Mouse (Mus musculus) forebrain, embryonic 12.5 days (tissue): ENCODE data around the gene Slc9a9. TPM values are rescaled to one million over a fixed set of nuclear protein-coding genes. Genes with fewer than 3 reads are reported as not detected.

Experiments
- ATAC-seq: fragments of 200-750 bp; cut with Nextera tagmentation; 2 replicates; pipeline ENCODE4 v1.8.0; 2017; ENCODE audit warnings: moderate TSS enrichment; ENCODE audit not compliant: low FRiP score
- H3K27ac ChIP-seq: fragments of 300-500 bp; sonication (generic); 2 replicates; pipeline ENCODE4 v1.5.1; 2016; ENCODE audit warnings: mild to moderate bottlenecking
- H3K27me3 ChIP-seq: fragments of 300-500 bp; sonication (generic); 2 replicates; pipeline ENCODE4 v1.6.1; 2016; ENCODE audit warnings: mild to moderate bottlenecking
- H3K36me3 ChIP-seq: fragments of 300-500 bp; sonication (generic); replicated peaks from 2 replicates; pipeline ENCODE4 v1.6.1; 2016; ENCODE audit warnings: mild to moderate bottlenecking
- H3K4me1 ChIP-seq: fragments of 300-500 bp; sonication (generic); 2 replicates; pipeline ENCODE4 v1.6.1; 2016
- H3K4me2 ChIP-seq: fragments of 300-500 bp; sonication (generic); 2 replicates; pipeline ENCODE4 v1.6.1; 2016; ENCODE audit warnings: mild to moderate bottlenecking, moderate library complexity
- H3K4me3 ChIP-seq: fragments of 300-500 bp; sonication (generic); replicated peaks from 2 replicates; pipeline ENCODE4 v1.5.1; 2016; ENCODE audit warnings: mild to moderate bottlenecking
- H3K9ac ChIP-seq: fragments of 300-500 bp; sonication (generic); 2 replicates; pipeline ENCODE4 v1.6.1; 2016; ENCODE audit warnings: mild to moderate bottlenecking
- H3K9me3 ChIP-seq: fragments of 300-500 bp; sonication (generic); 2 replicates; pipeline ENCODE4 v1.6.1; 2016
- WGBS: fragments of 180-500 bp; shearing (Covaris S2); methylation state at CpG from one replicate; pipeline ENCODE4 v1.1.7; 2016; 5-methylcytosine and 5-hydroxymethylcytosine counted together
- polyA plus RNA-seq: library from polyadenylated mRNA; unstranded; fragments of >200 nt; fragmentation: Nextera tagmentation; extraction: Ambion mirVana; gene quantifications from 2 replicates; pipeline ENCODE4 v1.2.1, GENCODE M21; 2016

Gene Slc9a9
- polyA plus RNA-seq, 1 experiment from 2014 or later = 2.8 TPM

DNA sequence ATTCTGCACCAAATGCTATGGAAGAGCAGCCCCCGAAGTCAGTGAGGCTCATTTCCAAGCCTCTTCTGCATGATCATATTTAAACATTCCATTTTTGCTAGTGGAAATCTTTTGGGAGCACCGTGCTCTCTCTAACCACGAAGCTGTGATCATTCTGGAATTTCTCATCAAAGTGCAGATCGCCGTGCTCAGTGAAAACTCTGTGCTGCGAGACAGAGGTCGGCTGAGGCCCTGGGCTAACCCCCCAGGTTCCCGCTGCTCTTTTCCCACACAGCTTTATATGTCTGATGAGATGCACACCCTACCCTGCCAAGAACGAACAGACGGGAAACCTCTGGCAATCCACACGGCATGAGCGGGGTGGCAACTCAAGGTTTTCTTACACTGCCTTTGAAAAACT is 406.1 kb downstream of the Slc9a9 start:
- WGBS = 75% methylated on average over 12 of the region's 12 CpGs
- no peaks in the 10 kb centered on the region for H3K27me3 ChIP-seq
- no peak overlapping the region for H3K27ac ChIP-seq
- no peak overlapping the region for H3K9ac ChIP-seq
- no peaks in the 10 kb centered on the region for H3K9me3 ChIP-seq
- no peak for ATAC-seq
- peaks cover 27% of the 10 kb centered on the region for H3K4me1 ChIP-seq
- no peak overlapping the region for H3K4me3 ChIP-seq
- no peaks in the 10 kb centered on the region for H3K36me3 ChIP-seq
- no peak overlapping the region for H3K4me2 ChIP-seq

DNA sequence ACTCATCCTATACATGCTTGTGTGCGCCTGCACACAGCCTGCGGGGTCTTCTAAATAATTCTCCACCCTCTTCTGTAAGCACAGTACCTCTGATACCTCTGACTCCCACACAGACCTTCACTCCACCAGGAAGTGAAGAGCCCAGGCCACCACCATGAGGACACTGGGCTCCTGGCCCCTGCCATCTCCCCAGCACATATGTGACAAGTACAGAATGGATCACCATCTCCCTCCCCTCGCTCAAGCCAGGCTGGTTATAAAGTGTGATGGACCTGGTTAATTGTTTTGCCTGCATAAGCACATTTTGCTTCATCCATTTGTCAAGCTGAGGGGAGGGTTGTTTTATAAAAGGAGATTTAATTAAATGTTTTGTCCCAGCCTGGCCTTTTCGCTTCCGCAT is 408.2 kb downstream of the Slc9a9 start:
- H3K4me2 ChIP-seq = no peak overlapping the region
- H3K9me3 ChIP-seq = no peaks in the 10 kb centered on the region
- WGBS = 80% methylated on average over 5 of the region's 5 CpGs
- no peaks in the 10 kb centered on the region for H3K27me3 ChIP-seq
- H3K27ac ChIP-seq = no peak overlapping the region
- peaks cover 18% of the 10 kb centered on the region for H3K4me1 ChIP-seq
- H3K9ac ChIP-seq = no peak overlapping the region
- H3K4me3 ChIP-seq = no peak overlapping the region
- ATAC-seq = no peak
- H3K36me3 ChIP-seq = no peaks in the 10 kb centered on the region

DNA sequence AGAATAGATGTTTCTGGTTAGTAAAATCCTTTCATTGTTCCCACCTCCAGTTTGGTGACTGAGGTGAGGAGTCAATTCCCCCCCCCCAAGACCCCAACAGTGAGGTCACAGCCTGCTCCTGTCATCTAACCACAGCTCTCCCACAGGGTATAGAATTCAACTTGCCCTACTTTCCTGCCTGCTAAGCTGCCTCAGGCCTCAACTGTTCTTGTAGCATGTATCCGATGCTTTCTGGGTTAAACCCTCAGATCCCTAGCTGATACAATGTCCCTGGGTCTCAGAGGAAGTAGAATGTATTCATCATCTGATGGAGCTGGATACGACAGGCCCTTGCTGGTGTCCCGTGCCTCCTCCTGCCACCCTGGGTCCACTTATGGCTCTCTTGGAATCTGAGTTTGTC is 408.9 kb downstream of the Slc9a9 start:
- H3K9ac ChIP-seq = no peak overlapping the region
- H3K9me3 ChIP-seq = no peaks in the 10 kb centered on the region
- H3K27ac ChIP-seq = no peak overlapping the region
- 81% methylated on average over 3 of the region's 3 CpGs for WGBS
- H3K36me3 ChIP-seq = no peaks in the 10 kb centered on the region
- no peak for ATAC-seq
- 0 out of 2 replicates have a peak, but pooled peaks cover 4% of the 10 kb centered on the region for H3K27me3 ChIP-seq
- H3K4me1 ChIP-seq = peaks cover 13% of the 10 kb centered on the region
- H3K4me3 ChIP-seq = no peak overlapping the region
- H3K4me2 ChIP-seq = no peak overlapping the region

DNA sequence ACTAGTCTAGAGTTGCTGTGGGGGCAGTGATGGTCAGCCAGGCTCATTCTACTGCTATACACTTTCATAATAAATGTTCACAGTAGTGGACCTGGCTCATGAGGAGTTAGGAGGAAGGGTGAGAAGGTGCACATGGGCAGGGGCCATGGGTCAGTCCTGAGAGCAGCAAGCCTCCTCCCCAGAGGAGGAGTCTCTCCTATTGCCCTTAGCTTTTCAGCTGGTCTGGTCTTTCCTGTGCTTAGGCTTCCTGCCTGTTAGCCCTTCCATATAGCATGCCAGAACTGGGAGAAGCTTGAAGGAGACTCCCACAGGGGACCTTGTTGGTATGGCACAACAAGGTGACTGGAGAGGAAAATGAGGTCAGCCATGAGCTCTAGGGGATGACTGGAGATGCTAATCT is 410.2 kb downstream of the Slc9a9 start:
- Histone ChIP-seq H3K27me3 (0 out of 2 replicates have a peak, but pooled peaks cover 4% of the 10 kb centered on the region), H3K27ac (no peak overlapping the region), H3K4me2 (no peak overlapping the region), H3K4me1 (peaks cover 7% of the 10 kb centered on the region; the same call in 1 of the 2 replicates), H3K4me3 (no peak overlapping the region), H3K9ac (no peak overlapping the region), H3K9me3 (no peaks in the 10 kb centered on the region), H3K36me3 (no peaks in the 10 kb centered on the region)
- ATAC-seq = no peak

DNA sequence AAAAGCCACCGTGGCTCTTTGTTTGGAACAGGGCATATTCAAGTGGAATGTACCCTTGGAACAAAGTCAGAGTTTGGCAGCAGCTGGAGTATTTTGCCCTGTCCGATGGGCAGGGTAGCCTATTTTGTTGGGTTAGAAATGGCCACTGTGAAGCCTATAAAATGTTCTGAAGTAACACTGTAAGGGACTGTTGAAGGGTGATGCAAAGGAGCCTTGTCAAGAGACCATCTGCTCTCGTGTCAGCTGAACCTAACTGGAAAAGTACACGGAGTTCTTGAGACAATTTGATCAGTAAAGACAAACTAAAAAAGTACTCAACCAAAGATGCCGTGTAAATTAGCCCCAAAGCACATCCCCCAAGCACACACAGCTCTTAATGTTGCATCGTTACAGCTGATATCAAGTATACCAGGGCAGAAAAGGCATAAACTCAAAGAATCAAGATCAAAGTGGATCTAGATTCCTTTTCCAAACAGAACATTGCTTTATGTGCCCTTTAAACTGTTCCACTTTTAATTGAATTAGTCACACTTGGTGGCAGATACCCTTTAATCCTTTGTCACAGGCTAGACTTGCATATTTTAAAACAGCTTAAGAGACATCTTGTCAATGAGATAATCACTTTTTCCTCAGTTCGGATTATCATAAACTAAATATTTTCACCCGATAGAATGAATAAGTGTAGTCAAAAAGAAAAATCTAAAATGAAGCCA is 416.6 kb downstream of the Slc9a9 start:
- Histone ChIP-seq H3K4me1 (peaks cover 20% of the 10 kb centered on the region), H3K4me2 (no peak overlapping the region), H3K36me3 (no peaks in the 10 kb centered on the region), H3K27me3 (0 out of 2 replicates have a peak, but pooled peaks cover 4% of the 10 kb centered on the region), H3K4me3 (no peak overlapping the region), H3K9ac (no peak overlapping the region), H3K9me3 (no peaks in the 10 kb centered on the region), H3K27ac (no peak overlapping the region)
- no peak for ATAC-seq
- 35% methylated on average over 8 of the region's 8 CpGs for WGBS

DNA sequence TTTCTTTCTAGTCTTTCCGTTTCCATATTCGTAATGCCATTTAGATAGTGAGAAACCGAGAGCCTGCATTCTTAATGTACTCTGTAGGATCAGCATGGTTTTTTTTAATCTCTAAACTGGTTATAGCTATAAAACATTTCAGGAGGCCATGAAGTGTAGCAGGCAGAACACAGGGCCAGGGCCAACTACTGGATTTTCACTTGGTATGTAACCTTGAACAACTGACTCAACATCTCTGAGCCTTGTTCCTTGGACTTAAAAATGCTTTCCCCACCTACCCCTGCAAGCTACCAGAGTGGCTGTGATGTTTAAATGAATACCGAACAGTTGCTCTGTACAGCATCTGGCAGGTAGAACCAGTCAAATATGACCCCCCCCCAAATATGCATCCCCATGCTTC is 418.5 kb downstream of the Slc9a9 start:
- no peak overlapping the region for H3K9ac ChIP-seq
- peaks cover 20% of the 10 kb centered on the region for H3K4me1 ChIP-seq
- WGBS = 94% methylated on average over 4 of the region's 4 CpGs
- H3K27me3 ChIP-seq = 0 out of 2 replicates have a peak, but pooled peaks cover 3% of the 10 kb centered on the region
- H3K4me3 ChIP-seq = no peak overlapping the region
- no peak overlapping the region for H3K4me2 ChIP-seq
- ATAC-seq = no peak
- no peak overlapping the region for H3K27ac ChIP-seq
- no peaks in the 10 kb centered on the region for H3K9me3 ChIP-seq
- no peaks in the 10 kb centered on the region for H3K36me3 ChIP-seq

DNA sequence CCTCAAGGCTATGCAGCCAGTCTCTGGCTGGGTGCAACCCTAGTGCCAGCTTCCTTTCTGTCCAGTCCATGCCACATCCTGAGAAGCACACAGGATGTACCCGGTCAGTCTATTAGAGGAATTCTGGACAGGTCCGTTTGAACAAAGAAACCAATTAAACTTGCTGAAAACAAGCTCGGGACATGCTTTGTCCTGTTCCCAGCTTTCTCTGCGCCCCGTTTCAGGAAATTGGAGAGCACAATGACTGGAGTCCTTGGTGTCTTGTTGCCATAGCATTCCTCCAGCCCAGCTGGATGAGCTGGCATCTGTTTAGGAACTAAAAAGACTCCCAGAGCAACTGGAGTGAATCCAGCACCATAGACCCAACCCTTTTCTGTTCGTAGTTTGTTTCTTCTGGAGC is 419.3 kb downstream of the Slc9a9 start:
- ATAC-seq = peak; percentile 65; the same call in 1 of the 2 replicates

DNA sequence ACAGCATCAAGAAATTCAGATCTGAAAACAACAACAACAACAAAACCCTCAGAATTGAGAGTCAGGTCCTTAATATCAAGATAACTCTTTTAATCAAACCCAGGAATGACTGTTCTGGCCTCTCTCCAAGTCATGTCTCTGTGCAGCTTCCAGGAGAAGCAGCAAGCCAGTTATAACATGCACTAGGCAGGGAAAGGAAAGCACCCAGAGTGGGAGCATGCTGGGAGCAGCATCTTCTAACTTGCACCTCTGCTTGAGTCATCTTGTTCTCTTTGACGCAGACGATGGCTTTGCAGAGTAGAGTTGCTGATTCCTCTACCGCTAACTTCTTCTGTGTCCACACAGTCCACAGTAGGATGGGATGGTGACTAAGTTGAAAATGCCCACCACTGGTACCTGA is 426.8 kb downstream of the Slc9a9 start:
- 98% methylated on average over 3 of the region's 3 CpGs for WGBS
- Histone ChIP-seq H3K9ac (no peak overlapping the region), H3K27ac (no peak overlapping the region), H3K36me3 (no peaks in the 10 kb centered on the region), H3K4me2 (no peak overlapping the region), H3K4me3 (no peak overlapping the region), H3K4me1 (no peaks in the 10 kb centered on the region), H3K27me3 (no peaks in the 10 kb centered on the region), H3K9me3 (no peaks in the 10 kb centered on the region)
- no peak for ATAC-seq

More for the DNA sequence above, 419.3 kb downstream of the Slc9a9 start:
- Histone ChIP-seq H3K4me1 (peaks cover 20% of the 10 kb centered on the region), H3K27ac (no peak overlapping the region), H3K4me2 (no peak overlapping the region), H3K9ac (no peak overlapping the region), H3K4me3 (no peak overlapping the region), H3K27me3 (no peaks in the 10 kb centered on the region), H3K9me3 (no peaks in the 10 kb centered on the region), H3K36me3 (no peaks in the 10 kb centered on the region)
- 10% methylated on average over 6 of the region's 6 CpGs for WGBS

DNA sequence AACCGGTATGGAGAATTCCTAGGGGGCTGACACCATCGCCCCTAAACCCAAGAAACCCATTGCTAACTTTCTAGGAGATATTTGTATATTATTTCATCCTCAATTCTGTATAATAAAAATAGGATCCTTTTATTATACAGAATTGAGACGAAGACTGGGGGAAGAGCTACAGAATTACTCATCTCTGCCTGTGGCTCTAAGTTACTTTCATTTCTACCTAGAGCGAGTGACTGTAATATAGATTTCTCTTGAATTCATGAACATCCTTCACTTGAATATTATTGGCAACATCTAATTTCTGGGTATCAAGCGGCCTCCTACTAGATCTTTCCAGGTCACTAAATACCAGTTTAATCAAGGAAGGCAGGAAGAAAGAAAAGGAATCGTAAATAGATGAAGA is 436.1 kb downstream of the Slc9a9 start:
- WGBS = 88% methylated on average over 6 of the region's 6 CpGs
- Histone ChIP-seq H3K36me3 (no peaks in the 10 kb centered on the region), H3K4me2 (no peak overlapping the region), H3K4me1 (peaks cover 2% of the 10 kb centered on the region; the same call in 1 of the 2 replicates), H3K27me3 (no peaks in the 10 kb centered on the region), H3K9me3 (no peaks in the 10 kb centered on the region), H3K9ac (no peak overlapping the region), H3K27ac (no peak overlapping the region), H3K4me3 (no peak overlapping the region)
- ATAC-seq = no peak

DNA sequence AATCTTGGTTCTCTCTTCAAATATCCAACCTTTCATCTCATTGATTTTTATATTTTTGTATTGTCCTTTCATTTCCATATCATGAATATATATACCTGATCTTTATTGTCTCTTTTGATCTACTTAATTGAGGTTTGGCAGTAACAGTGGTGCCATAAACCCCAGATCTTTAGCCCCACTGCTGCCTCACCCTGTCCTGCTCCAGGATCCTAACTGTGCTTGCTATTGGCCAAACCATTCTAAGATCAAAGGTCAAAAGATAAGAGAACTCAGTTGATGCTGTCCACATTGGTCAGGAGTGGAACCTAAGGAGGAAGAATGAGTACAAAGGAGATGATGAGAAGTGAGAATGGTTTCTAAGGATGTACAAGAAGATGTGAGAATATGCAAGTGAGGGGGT is 440.1 kb downstream of the Slc9a9 start:
- Histone ChIP-seq H3K4me2 (no peak overlapping the region), H3K36me3 (no peaks in the 10 kb centered on the region), H3K9me3 (no peaks in the 10 kb centered on the region), H3K4me3 (no peak overlapping the region), H3K27ac (no peak overlapping the region), H3K4me1 (peaks cover 8% of the 10 kb centered on the region; the same call in 1 of the 2 replicates), H3K9ac (no peak overlapping the region), H3K27me3 (no peaks in the 10 kb centered on the region)
- no peak for ATAC-seq

DNA sequence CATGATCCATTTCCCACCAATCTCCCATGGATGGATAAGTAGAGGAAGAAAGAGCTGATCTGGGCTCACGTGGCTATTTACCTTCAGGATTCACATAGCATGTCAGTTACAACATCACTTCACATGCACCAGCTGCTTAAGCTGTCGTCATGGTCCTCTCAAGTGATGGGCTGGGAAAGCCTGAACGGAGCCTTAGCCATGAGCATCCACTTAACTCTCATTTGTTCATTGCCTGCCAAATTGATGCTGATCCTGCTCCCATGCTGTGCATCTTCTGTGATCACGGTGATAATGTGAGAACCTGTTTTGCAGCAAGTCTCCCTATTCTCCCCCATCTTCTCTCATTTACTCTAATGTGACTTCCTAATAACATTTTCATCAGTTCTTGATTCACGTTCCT is 441.1 kb downstream of the Slc9a9 start:
- Histone ChIP-seq H3K4me1 (peaks cover 8% of the 10 kb centered on the region; the same call in 1 of the 2 replicates), H3K4me3 (no peak overlapping the region), H3K27ac (no peak overlapping the region), H3K9me3 (no peaks in the 10 kb centered on the region), H3K9ac (no peak overlapping the region), H3K4me2 (no peak overlapping the region), H3K27me3 (no peaks in the 10 kb centered on the region), H3K36me3 (no peaks in the 10 kb centered on the region)
- no peak for ATAC-seq
- WGBS = 48% methylated on average over 5 of the region's 5 CpGs

DNA sequence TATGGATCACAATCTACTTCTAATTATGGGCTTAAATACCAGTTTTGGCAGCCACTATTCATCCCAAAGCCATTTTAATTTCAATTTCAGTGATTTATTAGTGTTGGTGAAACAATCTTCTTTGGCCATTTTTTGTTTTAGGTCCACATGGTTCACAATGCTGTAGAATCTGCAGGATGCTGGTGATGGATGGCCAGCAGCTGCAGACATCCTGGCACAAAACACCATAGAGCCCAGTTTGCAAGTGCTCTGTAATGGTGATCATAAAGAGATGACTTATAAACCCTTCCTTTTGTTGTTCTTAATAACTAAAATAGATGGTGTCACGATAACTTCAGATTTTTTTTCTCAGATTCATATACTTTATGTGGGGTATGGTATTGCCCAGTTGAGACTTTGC is 442.0 kb downstream of the Slc9a9 start:
- ATAC-seq = no peak
- peaks cover 8% of the 10 kb centered on the region; the same call in 1 of the 2 replicates for H3K4me1 ChIP-seq
- H3K27ac ChIP-seq = no peak overlapping the region
- H3K36me3 ChIP-seq = no peaks in the 10 kb centered on the region
- no peak overlapping the region for H3K9ac ChIP-seq
- no peak overlapping the region for H3K4me3 ChIP-seq
- no peaks in the 10 kb centered on the region for H3K9me3 ChIP-seq
- H3K4me2 ChIP-seq = no peak overlapping the region
- H3K27me3 ChIP-seq = no peaks in the 10 kb centered on the region
- WGBS = 93% methylated on average over 1 of the region's 1 CpGs
